8 mouse cellular contexts compared by ENCODE assay signal in the genomic region with DNA sequence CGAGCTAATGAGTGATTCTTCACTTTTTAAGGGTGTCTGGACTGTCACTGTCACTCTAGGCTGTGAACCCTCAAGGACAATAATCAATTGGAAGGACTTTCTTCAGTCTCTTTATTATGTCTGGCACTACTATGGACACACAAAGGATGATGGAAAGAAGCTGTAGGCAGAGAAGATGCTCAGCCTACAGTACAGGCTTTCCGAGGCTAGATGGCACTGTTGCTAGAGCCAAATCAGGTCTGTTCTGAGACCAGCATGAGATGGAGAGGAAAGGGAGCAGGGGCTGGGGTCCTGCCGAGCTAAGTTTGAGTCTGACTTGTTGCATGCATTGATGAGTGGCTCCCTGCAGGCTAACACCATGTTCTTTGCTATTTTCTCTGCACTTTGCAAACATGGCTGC.
DNase-seq lines count a peak whose midpoint lies in the region; ATAC-seq and TF ChIP-seq lines count a peak whose summit lies in the region.
"Had no signal": no experiment of that assay in that cellular context is flagged by ENCODE, and none has a peak within 500 bp of the region (broad histone marks: within the 10 kb centered on the region; RNA-seq: fewer than 3 reads in every experiment).

No protein-coding gene starts in this region.

- H3K27me3 ChIP-seq in midbrain, embryonic 10.5 days (ENCODE audit: low read depth, poor library complexity, severe bottlenecking), result no peaks in the 10 kb centered on the region
- H3K27me3 ChIP-seq in midbrain, embryonic 13.5 days, result no peaks in the 10 kb centered on the region
- no peaks in the 10 kb centered on the region for H3K27me3 ChIP-seq in thymus, adult 2 months (ENCODE audit: control insufficient read depth, insufficient read depth, low read length)
- H3K27me3 ChIP-seq: embryonic facial prominence, embryonic 13.5 days had no signal

- no peak overlapping the region for H3K4me3 ChIP-seq in midbrain, embryonic 10.5 days
- H3K4me3 ChIP-seq in midbrain, embryonic 13.5 days (replicated peaks), result no peak overlapping the region
- no peak overlapping the region for H3K4me3 ChIP-seq in thymus, adult 2 months (ENCODE audit: control insufficient read depth, insufficient read depth, low read length)
- H3K4me3 ChIP-seq: embryonic facial prominence, embryonic 13.5 days had no signal

- H3K36me3 ChIP-seq in midbrain, embryonic 10.5 days, result no peaks in the 10 kb centered on the region
- no peaks in the 10 kb centered on the region for H3K36me3 ChIP-seq in midbrain, embryonic 13.5 days
- no peaks in the 10 kb centered on the region for H3K36me3 ChIP-seq in thymus, adult 2 months (ENCODE audit: control insufficient read depth, insufficient read depth, low read length)
- H3K36me3 ChIP-seq: embryonic facial prominence, embryonic 13.5 days had no signal

- no peak for TF ChIP-seq CTCF in thymus, adult 2 months (IDR thresholded peaks at IDR 0.05; ENCODE audit: borderline replicate concordance, control insufficient read depth, extremely low read depth, insufficient read depth, low read length, poor library complexity)

- TF ChIP-seq POLR2A in thymus, adult 2 months (IDR thresholded peaks at IDR 0.05; ENCODE audit: control insufficient read depth, extremely low read depth, insufficient read depth, low read length, poor library complexity), result no peak

- no peak overlapping the region for H3K4me2 ChIP-seq in midbrain, embryonic 13.5 days (replicated peaks)
- H3K4me2 ChIP-seq: embryonic facial prominence, embryonic 13.5 days had no signal

- no peak for ATAC-seq in midbrain, embryonic 13.5 days

- intact Hi-C loops in left cerebral cortex, postnatal 4 days (cut with DNase I), result loop anchor here (5.0 kb wide), 1 partner anchor 212 kb away; a partner anchor contains a TSS

- no peaks in the 10 kb centered on the region for H3K4me1 ChIP-seq in midbrain, embryonic 10.5 days
- H3K4me1 ChIP-seq in midbrain, embryonic 13.5 days (replicated peaks), result no peaks in the 10 kb centered on the region
- no peaks in the 10 kb centered on the region for H3K4me1 ChIP-seq in thymus, adult 2 months (replicated peaks; ENCODE audit: control insufficient read depth, insufficient read depth, low read length)
- H3K4me1 ChIP-seq: embryonic facial prominence, embryonic 13.5 days had no signal

- WGBS in midbrain, embryonic 10.5 days, result 22% methylated on average over 3 of the region's 3 CpGs
- WGBS in midbrain, embryonic 13.5 days, result 24% methylated on average over 3 of the region's 3 CpGs
- WGBS in thymus, adult 2 months, result 18% methylated on average over 3 of the region's 3 CpGs

- no peak overlapping the region for H3K9ac ChIP-seq in midbrain, embryonic 13.5 days (replicated peaks)
- H3K9ac ChIP-seq: embryonic facial prominence, embryonic 13.5 days had no signal

- H3K27ac ChIP-seq in midbrain, embryonic 10.5 days (replicated peaks), result no peak overlapping the region
- H3K27ac ChIP-seq in midbrain, embryonic 13.5 days, result no peak overlapping the region
- no peak overlapping the region for H3K27ac ChIP-seq in thymus, adult 2 months (ENCODE audit: control insufficient read depth, insufficient read depth, low read length)
- H3K27ac ChIP-seq: embryonic facial prominence, embryonic 13.5 days had no signal

- peak; percentile 38 for DNase-seq in midbrain, embryonic 10.5 days (ENCODE audit: low spot score)
- peak; percentile 84 for DNase-seq in embryo, embryonic 10 days (ENCODE audit: low spot score)
- peak; percentile 47 for DNase-seq in heart, postnatal 4 days
- peak; percentile 24 for DNase-seq in left cerebral cortex, postnatal 4 days
- peak; percentile 30 for DNase-seq in right cerebral cortex, adult 18-20 months
- no peak for DNase-seq in thymus, adult 2 months

- no peaks in the 10 kb centered on the region for H3K9me3 ChIP-seq in midbrain, embryonic 10.5 days (replicated peaks)
- no peaks in the 10 kb centered on the region for H3K9me3 ChIP-seq in midbrain, embryonic 13.5 days
- H3K9me3 ChIP-seq: embryonic facial prominence, embryonic 13.5 days had no signal
